Mouse (Mus musculus): Measurements from ENCODE around the gene Smg9. TPM values are rescaled to one million over a fixed set of nuclear protein-coding genes. Genes with fewer than 3 reads are reported as not detected.

Gene Smg9
- total RNA-seq, 1 experiment = 25.7 TPM

- no peak overlapping the region for H3K4me3 ChIP-seq (ENCODE audit: insufficient read depth in 1 of 2, low read depth in 1 of 2, low read length in 2 of 2, poor library complexity in 1 of 2, severe bottlenecking in 1 of 2)
- H3K36me3 ChIP-seq (ENCODE audit: control insufficient read depth, insufficient read depth, low read length, poor library complexity, severe bottlenecking) = no peaks in the 10 kb centered on the region
- in situ Hi-C loops (cut with MboI; ENCODE audit: low sequenced_read_pairs in 2 of 2, unreplicated experiment in 2 of 2) = no loop called here
- no peaks in the 10 kb centered on the region for H3K9me3 ChIP-seq (ENCODE audit: control insufficient read depth, insufficient read depth, low read depth, low read length)
- TF ChIP-seq MAFK (IDR thresholded peaks at IDR 0.05; ENCODE audit: insufficient read depth, low read depth, low read length) (no peak), HCFC1 (IDR thresholded peaks at IDR 0.05; ENCODE audit: borderline replicate concordance, insufficient read depth, low read length) (no peak), ZC3H11A (IDR thresholded peaks at IDR 0.05; ENCODE audit: borderline replicate concordance, low read depth, low read length) (no peak)
- no peak overlapping the region for H3K27ac ChIP-seq (ENCODE audit: insufficient read depth, low read depth, low read length, poor library complexity, severe bottlenecking)
- DNase-seq (ENCODE audit: low read depth, low spot score) = no peak
- peaks cover 7 to 14% of the 10 kb centered on the region in 2 experiments for H3K4me1 ChIP-seq (ENCODE audit: control insufficient read depth in 2 of 2, insufficient read depth in 2 of 2, low read length in 2 of 2, poor library complexity in 1 of 2)
- H3K9ac ChIP-seq (ENCODE audit: insufficient read depth, low read depth, low read length, poor library complexity, severe bottlenecking) = no peak overlapping the region
These were observed 46.0 kb downstream of the Smg9 start for GRCm38 (mm10) chr7:24445266-24445926.

- Histone ChIP-seq H3K9me3 (ENCODE audit: control insufficient read depth, insufficient read depth, low read depth, low read length) (no peaks in the 10 kb centered on the region), H3K4me1 (ENCODE audit: control insufficient read depth in 2 of 2, insufficient read depth in 2 of 2, low read length in 2 of 2, poor library complexity in 1 of 2) (peaks cover 9 to 17% of the 10 kb centered on the region in 2 experiments), H3K9ac (ENCODE audit: insufficient read depth, low read depth, low read length, poor library complexity, severe bottlenecking) (no peak overlapping the region), H3K27ac (ENCODE audit: insufficient read depth, low read depth, low read length, poor library complexity, severe bottlenecking) (no peak overlapping the region), H3K36me3 (ENCODE audit: control insufficient read depth, insufficient read depth, low read length, poor library complexity, severe bottlenecking) (no peaks in the 10 kb centered on the region), H3K4me3 (ENCODE audit: insufficient read depth in 1 of 2, low read depth in 1 of 2, low read length in 2 of 2, poor library complexity in 1 of 2, severe bottlenecking in 1 of 2) (no peak overlapping the region)
- TF ChIP-seq HCFC1 (IDR thresholded peaks at IDR 0.05; ENCODE audit: borderline replicate concordance, insufficient read depth, low read length) (no peak), MAFK (IDR thresholded peaks at IDR 0.05; ENCODE audit: insufficient read depth, low read depth, low read length) (no peak), CHD2 (IDR thresholded peaks at IDR 0.05; ENCODE audit: low read depth, low read length) (no peak), ZNF384 (IDR thresholded peaks at IDR 0.05; ENCODE audit: low read depth, low read length) (no peak), ZC3H11A (IDR thresholded peaks at IDR 0.05; ENCODE audit: borderline replicate concordance, low read depth, low read length) (no peak)
- in situ Hi-C loops (cut with MboI; ENCODE audit: low sequenced_read_pairs in 2 of 2, unreplicated experiment in 2 of 2) = no loop called here
- no peak for DNase-seq (ENCODE audit: low read depth, low spot score)
These were observed 47.4 kb downstream of the Smg9 start for GRCm38 (mm10) chr7:24446697-24447340.

- Histone ChIP-seq H3K4me1 (ENCODE audit: control insufficient read depth in 2 of 2, insufficient read depth in 2 of 2, low read length in 2 of 2, poor library complexity in 1 of 2) (peaks cover 9 to 20% of the 10 kb centered on the region in 2 experiments), H3K4me3 (ENCODE audit: insufficient read depth in 1 of 2, low read depth in 1 of 2, low read length in 2 of 2, poor library complexity in 1 of 2, severe bottlenecking in 1 of 2) (no peak overlapping the region), H3K9ac (ENCODE audit: insufficient read depth, low read depth, low read length, poor library complexity, severe bottlenecking) (no peak overlapping the region), H3K27ac (ENCODE audit: insufficient read depth, low read depth, low read length, poor library complexity, severe bottlenecking) (no peak overlapping the region), H3K9me3 (ENCODE audit: control insufficient read depth, insufficient read depth, low read depth, low read length) (no peaks in the 10 kb centered on the region), H3K36me3 (ENCODE audit: control insufficient read depth, insufficient read depth, low read length, poor library complexity, severe bottlenecking) (no peaks in the 10 kb centered on the region)
- in situ Hi-C loops (cut with MboI; ENCODE audit: low sequenced_read_pairs in 2 of 2, unreplicated experiment in 2 of 2) = no loop called here
- DNase-seq (ENCODE audit: low read depth, low spot score) = no peak
- TF ChIP-seq ZC3H11A (IDR thresholded peaks at IDR 0.05; ENCODE audit: borderline replicate concordance, low read depth, low read length) (no peak), HCFC1 (IDR thresholded peaks at IDR 0.05; ENCODE audit: borderline replicate concordance, insufficient read depth, low read length) (no peak)
These were observed 49.5 kb downstream of the Smg9 start for GRCm38 (mm10) chr7:24448782-24449517.

- Histone ChIP-seq H3K4me1 (ENCODE audit: control insufficient read depth in 2 of 2, insufficient read depth in 2 of 2, low read length in 2 of 2, poor library complexity in 1 of 2) (peaks cover 9 to 24% of the 10 kb centered on the region in 2 experiments), H3K27ac (ENCODE audit: insufficient read depth, low read depth, low read length, poor library complexity, severe bottlenecking) (no peak overlapping the region), H3K9me3 (ENCODE audit: control insufficient read depth, insufficient read depth, low read depth, low read length) (no peaks in the 10 kb centered on the region), H3K36me3 (ENCODE audit: control insufficient read depth, insufficient read depth, low read length, poor library complexity, severe bottlenecking) (no peaks in the 10 kb centered on the region), H3K4me3 (ENCODE audit: insufficient read depth in 1 of 2, low read depth in 1 of 2, low read length in 2 of 2, poor library complexity in 1 of 2, severe bottlenecking in 1 of 2) (0 out of 4 replicates have a peak overlapping the region, but pooled peaks of 1 of the 2 experiments have one; percentile 6), H3K9ac (ENCODE audit: insufficient read depth, low read depth, low read length, poor library complexity, severe bottlenecking) (no peak overlapping the region)
- no peak for DNase-seq (ENCODE audit: low read depth, low spot score)
- in situ Hi-C loops (cut with MboI; ENCODE audit: low sequenced_read_pairs in 2 of 2, unreplicated experiment in 2 of 2) = no loop called here
- TF ChIP-seq HCFC1 (IDR thresholded peaks at IDR 0.05; ENCODE audit: borderline replicate concordance, insufficient read depth, low read length) (no peak), ZC3H11A (IDR thresholded peaks at IDR 0.05; ENCODE audit: borderline replicate concordance, low read depth, low read length) (no peak), CHD2 (IDR thresholded peaks at IDR 0.05; ENCODE audit: low read depth, low read length) (no peak), ZNF384 (IDR thresholded peaks at IDR 0.05; ENCODE audit: low read depth, low read length) (no peak), MAFK (IDR thresholded peaks at IDR 0.05; ENCODE audit: insufficient read depth, low read depth, low read length) (no peak)
These were observed 51.2 kb downstream of the Smg9 start for GRCm38 (mm10) chr7:24450585-24451017.

All from ES-E14 (cell line).